Mouse (Mus musculus): ENCODE results near the gene Snrpg. TPM values are rescaled to one million over a fixed set of nuclear protein-coding genes. Genes with fewer than 3 reads are reported as not detected.

Gene Snrpg
- total and polyA plus RNA-seq, 2 experiments from 2014 or later = 101 to 308 TPM

DNA sequence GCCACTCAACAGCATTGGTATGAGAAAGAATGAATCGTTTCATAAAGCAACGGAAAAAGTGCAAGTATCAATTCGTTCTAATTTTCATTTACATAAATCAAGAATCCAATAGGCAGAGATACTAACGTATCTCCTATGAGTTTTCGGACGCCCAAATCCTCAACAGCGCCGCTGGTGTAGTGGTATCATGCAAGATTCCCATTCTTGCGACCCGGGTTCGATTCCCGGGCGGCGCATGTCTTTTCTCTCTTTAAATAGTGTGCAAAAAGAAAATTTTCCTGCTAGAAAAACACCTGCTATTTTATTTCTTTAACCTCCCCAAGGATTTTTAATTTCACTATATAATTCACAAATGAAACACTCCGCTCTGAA lies 32.6 kb downstream of the Snrpg start:
- Histone ChIP-seq H3K27ac (ENCODE audit: low read depth, low read length) (peak overlapping the region; percentile 100), H3K9me3 (ENCODE audit: low read length) (no peaks in the 10 kb centered on the region), H3K27me3 (ENCODE audit: insufficient read depth, low read length) (no peaks in the 10 kb centered on the region), H3K4me3 (ENCODE audit: low read depth, low read length) (peak overlapping the region; percentile 96), H3K4me2 (ENCODE audit: low read depth) (peak overlapping the region; percentile 42), H3K4me1 (ENCODE audit: insufficient read depth) (peaks cover 11% of the 10 kb centered on the region), H3K36me3 (ENCODE audit: insufficient read depth) (no peaks in the 10 kb centered on the region), H3K9ac (peak overlapping the region; percentile 100)
- peak; percentile 80 for ATAC-seq
- WGBS = under 1% methylated on average over 15 of the region's 15 CpGs
- peak; percentile 96 for DNase-seq
- no peak; the same call in 1 of the 2 replicates for TF ChIP-seq CTCF (IDR thresholded peaks at IDR 0.05; ENCODE audit: low read depth)

DNA sequence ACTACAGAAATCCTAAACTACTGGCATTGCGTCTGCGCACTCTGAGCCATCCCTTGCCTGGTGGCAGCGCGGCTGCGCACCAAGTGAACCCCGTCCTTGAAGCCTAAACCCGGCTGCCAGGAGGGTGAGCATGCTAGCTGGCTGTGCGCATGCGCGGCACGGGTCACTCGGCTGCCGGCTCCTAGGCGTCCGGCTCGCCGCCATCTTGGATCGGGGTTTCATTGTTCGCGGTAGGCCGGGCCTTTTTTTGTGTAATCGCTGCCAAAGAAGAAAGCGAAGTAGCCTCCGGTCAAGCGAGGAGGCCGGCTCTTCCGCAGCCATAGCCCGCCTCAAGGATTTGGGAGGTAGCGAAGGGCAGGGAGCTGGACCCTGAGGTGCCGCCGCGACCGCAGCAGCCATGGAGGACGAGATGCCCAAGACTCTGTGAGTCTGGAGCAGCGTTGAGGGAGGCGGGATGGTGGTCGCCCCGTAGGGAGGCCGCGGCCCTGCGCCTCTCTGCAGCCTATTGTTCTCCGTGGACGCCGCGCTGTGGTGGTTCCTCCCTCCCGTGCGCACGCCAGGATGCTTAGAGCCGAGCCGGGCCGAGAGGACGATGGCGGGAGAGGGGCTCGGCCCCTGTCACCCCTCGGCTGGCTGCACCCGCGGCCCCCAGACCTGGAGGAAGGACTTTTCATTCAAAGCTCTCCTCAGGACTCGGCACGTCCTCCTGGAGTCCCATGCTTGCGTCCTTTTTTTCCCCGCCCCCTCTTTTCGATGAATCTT lies 33.2 kb downstream of the Snrpg start, which contains the start of gene Tia1:
Gene Tia1 (plus strand): TSS at position 120 of the 762 bp plus-strand sequence.
- ATAC-seq (peak; percentile 98), DNase-seq (peak; percentile 100)
- Histone ChIP-seq H3K9me3 (ENCODE audit: low read length) (no peaks in the 10 kb centered on the region), H3K4me3 (ENCODE audit: low read depth, low read length) (peak within 1 kb of the TSS; percentile 96), H3K9ac (peak within 1 kb of the TSS; percentile 100), H3K36me3 (ENCODE audit: insufficient read depth) (no peaks in the 10 kb centered on the region), H3K4me1 (ENCODE audit: insufficient read depth) (peaks cover 11% of the 10 kb centered on the region), H3K4me2 (ENCODE audit: low read depth) (peak within 1 kb of the TSS; percentile 66), H3K27ac (ENCODE audit: low read depth, low read length) (peak within 1 kb of the TSS; percentile 100), H3K27me3 (ENCODE audit: insufficient read depth, low read length) (no peaks in the 10 kb centered on the region)
- no peak for TF ChIP-seq CTCF (IDR thresholded peaks at IDR 0.05; ENCODE audit: low read depth)
- WGBS = under 1% methylated on average over 57 of the region's 62 CpGs

DNA sequence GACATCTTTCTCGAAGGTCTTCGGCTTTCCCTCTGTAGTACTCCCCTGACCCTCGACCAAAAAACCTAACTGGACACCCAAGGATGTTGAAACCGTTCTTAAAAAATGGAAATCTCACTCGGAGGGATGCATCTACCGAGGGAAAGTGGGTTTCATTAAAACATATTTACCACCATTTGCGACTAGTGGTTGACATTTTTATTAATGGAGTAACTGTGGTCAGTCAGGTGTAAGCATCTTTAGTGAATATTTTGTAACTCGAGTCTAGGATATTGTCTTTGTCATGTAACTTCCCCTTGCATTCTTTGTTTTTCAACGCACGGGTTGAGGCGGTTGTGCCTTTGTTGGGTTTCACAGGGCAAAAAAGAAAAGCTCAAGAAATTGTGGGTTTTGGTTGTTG lies 33.9 kb downstream of the Snrpg start:
- Histone ChIP-seq H3K4me3 (ENCODE audit: low read depth, low read length) (peak overlapping the region; percentile 96), H3K27me3 (ENCODE audit: insufficient read depth, low read length) (no peaks in the 10 kb centered on the region), H3K27ac (ENCODE audit: low read depth, low read length) (peak overlapping the region; percentile 100), H3K4me2 (ENCODE audit: low read depth) (peak overlapping the region; percentile 66), H3K36me3 (ENCODE audit: insufficient read depth) (no peaks in the 10 kb centered on the region), H3K4me1 (ENCODE audit: insufficient read depth) (peaks cover 11% of the 10 kb centered on the region), H3K9me3 (ENCODE audit: low read length) (no peaks in the 10 kb centered on the region), H3K9ac (peak overlapping the region; percentile 100)
- under 1% methylated on average over 11 of the region's 11 CpGs for WGBS
- ATAC-seq (no peak), DNase-seq (peak; percentile 53)
- TF ChIP-seq CTCF (IDR thresholded peaks at IDR 0.05; ENCODE audit: low read depth) = no peak

DNA sequence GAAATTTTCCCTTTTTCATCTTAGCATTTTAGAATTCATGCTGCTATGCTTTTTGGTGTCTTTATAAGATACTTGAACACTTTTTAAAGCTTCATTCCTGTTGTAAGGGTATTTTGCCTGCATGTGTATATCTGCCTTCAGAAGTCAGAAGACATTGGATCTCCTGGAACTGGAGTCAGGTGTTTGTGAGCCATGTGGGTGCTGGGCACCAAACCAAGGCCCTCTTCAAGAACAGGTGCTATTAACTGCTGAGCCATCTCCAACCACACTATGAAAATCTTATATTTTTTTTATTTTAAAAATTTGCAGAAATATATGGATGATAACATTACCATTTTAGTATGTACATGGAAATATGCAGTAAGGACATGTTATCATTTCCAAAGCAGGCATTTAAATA lies 35.2 kb downstream of the Snrpg start:
- peak overlapping the region; percentile 96 for H3K4me3 ChIP-seq (ENCODE audit: low read depth, low read length)
- no peak for TF ChIP-seq CTCF (IDR thresholded peaks at IDR 0.05; ENCODE audit: low read depth)
- DNase-seq (no peak), ATAC-seq (no peak)
- peak overlapping the region; percentile 66 for H3K4me2 ChIP-seq (ENCODE audit: low read depth)
- H3K36me3 ChIP-seq (ENCODE audit: insufficient read depth) = no peaks in the 10 kb centered on the region
- H3K27me3 ChIP-seq (ENCODE audit: insufficient read depth, low read length) = no peaks in the 10 kb centered on the region
- H3K9me3 ChIP-seq (ENCODE audit: low read length) = no peaks in the 10 kb centered on the region
- H3K9ac ChIP-seq = peak overlapping the region; percentile 100; the same call in 1 of the 2 replicates
- peaks cover 11% of the 10 kb centered on the region for H3K4me1 ChIP-seq (ENCODE audit: insufficient read depth)
- H3K27ac ChIP-seq (ENCODE audit: low read depth, low read length) = no peak overlapping the region

DNA sequence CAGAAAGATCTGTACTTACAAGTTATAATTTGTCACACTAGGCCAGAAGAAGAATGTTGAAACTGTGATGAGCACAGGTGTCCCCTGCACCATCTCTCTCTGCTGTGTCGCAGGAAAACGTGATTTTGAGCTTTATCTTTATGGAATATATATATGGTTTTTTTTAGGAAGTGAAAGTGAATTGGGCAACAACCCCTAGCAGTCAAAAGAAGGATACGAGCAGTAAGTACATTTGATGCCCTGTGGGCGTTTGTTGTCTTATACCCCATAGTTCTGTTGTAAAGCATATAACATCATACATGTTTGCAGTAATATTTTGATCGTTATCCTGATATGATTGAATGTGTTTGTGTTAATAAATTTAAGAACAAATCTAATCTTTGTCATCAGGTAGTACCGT lies 47.6 kb downstream of the Snrpg start:
- Histone ChIP-seq H3K4me2 (ENCODE audit: low read depth) (no peak overlapping the region), H3K4me1 (ENCODE audit: insufficient read depth) (no peaks in the 10 kb centered on the region), H3K27me3 (ENCODE audit: insufficient read depth, low read length) (no peaks in the 10 kb centered on the region), H3K36me3 (ENCODE audit: insufficient read depth) (peaks cover 59% of the 10 kb centered on the region), H3K4me3 (ENCODE audit: low read depth, low read length) (no peak overlapping the region), H3K9ac (no peak overlapping the region), H3K9me3 (ENCODE audit: low read length) (no peaks in the 10 kb centered on the region), H3K27ac (ENCODE audit: low read depth, low read length) (no peak overlapping the region)
- no peak for ATAC-seq
- DNase-seq = no peak
- 91% methylated on average over 6 of the region's 6 CpGs for WGBS
- no peak for TF ChIP-seq CTCF (IDR thresholded peaks at IDR 0.05; ENCODE audit: low read depth)

DNA sequence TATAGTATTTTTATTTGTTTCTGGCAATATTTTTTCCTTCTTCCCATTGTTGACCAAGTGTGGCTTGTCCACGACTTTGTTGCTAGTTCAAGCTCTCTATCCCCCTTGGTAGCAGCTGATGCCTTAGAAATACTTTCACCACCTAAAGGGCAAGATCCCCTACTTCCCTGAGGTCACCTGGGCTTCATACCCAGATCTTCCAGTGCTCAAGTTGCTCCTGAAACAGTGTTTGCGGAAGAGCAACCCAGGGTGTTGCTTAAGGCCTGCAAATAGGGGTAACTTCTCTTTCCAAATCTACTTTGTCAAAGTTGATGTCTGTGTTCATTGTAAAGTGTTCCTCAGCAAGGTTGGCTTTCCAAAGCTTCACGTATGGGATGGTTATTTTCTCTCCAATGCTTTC lies 48.1 kb downstream of the Snrpg start:
- H3K9ac ChIP-seq = no peak overlapping the region
- no peak for DNase-seq

DNA sequence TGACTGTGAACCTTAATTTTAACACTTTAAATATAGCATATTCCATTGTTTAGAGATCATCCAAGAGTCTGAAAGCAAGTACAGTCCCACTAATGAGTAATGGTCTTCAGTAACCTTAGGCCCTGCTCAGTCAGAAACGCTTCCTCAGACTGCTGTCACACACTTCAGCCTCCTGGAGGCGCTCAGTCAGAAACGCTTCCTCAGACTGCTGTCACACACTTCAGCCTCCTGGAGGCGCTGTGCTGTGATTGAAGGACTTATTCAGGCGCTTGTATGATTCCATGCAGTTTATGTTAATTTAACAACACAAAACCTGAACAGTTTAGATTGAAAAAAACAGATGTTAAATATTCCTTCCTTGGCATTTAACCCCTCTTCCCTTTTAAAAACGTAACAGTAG lies 49.4 kb downstream of the Snrpg start:
- Histone ChIP-seq H3K4me1 (ENCODE audit: insufficient read depth) (no peaks in the 10 kb centered on the region), H3K4me2 (ENCODE audit: low read depth) (no peak overlapping the region), H3K9ac (no peak overlapping the region), H3K27ac (ENCODE audit: low read depth, low read length) (no peak overlapping the region), H3K4me3 (ENCODE audit: low read depth, low read length) (no peak overlapping the region), H3K9me3 (ENCODE audit: low read length) (no peaks in the 10 kb centered on the region), H3K27me3 (ENCODE audit: insufficient read depth, low read length) (no peaks in the 10 kb centered on the region), H3K36me3 (ENCODE audit: insufficient read depth) (peaks cover 69% of the 10 kb centered on the region)
- WGBS = 71% methylated on average over 6 of the region's 6 CpGs
- TF ChIP-seq CTCF (IDR thresholded peaks at IDR 0.05; ENCODE audit: low read depth) = peak; percentile 65
- DNase-seq = peak; percentile 35
- peak; percentile 59 for ATAC-seq

More for the DNA sequence above, 48.1 kb downstream of the Snrpg start:
- H3K27ac ChIP-seq (ENCODE audit: low read depth, low read length) = no peak overlapping the region
- no peaks in the 10 kb centered on the region for H3K4me1 ChIP-seq (ENCODE audit: insufficient read depth)
- no peaks in the 10 kb centered on the region for H3K27me3 ChIP-seq (ENCODE audit: insufficient read depth, low read length)
- no peak overlapping the region for H3K4me3 ChIP-seq (ENCODE audit: low read depth, low read length)
- no peaks in the 10 kb centered on the region for H3K9me3 ChIP-seq (ENCODE audit: low read length)
- ATAC-seq = no peak
- no peak for TF ChIP-seq CTCF (IDR thresholded peaks at IDR 0.05; ENCODE audit: low read depth)
- whole genome bisulfite sequencing = 88% methylated on average over 3 of the region's 3 CpGs
- H3K4me2 ChIP-seq (ENCODE audit: low read depth) = no peak overlapping the region
- H3K36me3 ChIP-seq (ENCODE audit: insufficient read depth) = peaks cover 61% of the 10 kb centered on the region
